Mouse (Mus musculus) right cerebral cortex, adult 2 months (tissue): ENCODE data around the gene Il10.

Experiments
- DNase-seq, 2 experiments: peaks; one replicate each; pipeline ENCODE4 v3.0.0; 2021 to 2022; ENCODE audit warnings: low spot score in 2 of 2

The Il10 gene

GRCm38 (mm10) chr1:131048946-131049345, 29.3 kb downstream of the Il10 start:
- DNase-seq, result no peak

- DNase-seq, result no peak
These were observed 29.7 kb downstream of the Il10 start for GRCm38 (mm10) chr1:131049361-131049806.

- DNase-seq, result no peak
These were observed 30.4 kb downstream of the Il10 start for GRCm38 (mm10) chr1:131050011-131050410.

GRCm38 (mm10) chr1:131050617-131051016, 31.0 kb downstream of the Il10 start:
- no peak for DNase-seq

- DNase-seq, result peak; percentile 67 to 73
These were observed 31.4 kb downstream of the Il10 start for GRCm38 (mm10) chr1:131051073-131051472.

- peak; percentile 79 to 85 for DNase-seq
These were observed 33.6 kb downstream of the Il10 start for GRCm38 (mm10) chr1:131053239-131053638.

- DNase-seq, result no peak
These were observed 34.0 kb downstream of the Il10 start for GRCm38 (mm10) chr1:131053656-131054055.

GRCm38 (mm10) chr1:131054251-131054650, 34.6 kb downstream of the Il10 start:
- no peak for DNase-seq

- no peak for DNase-seq
These were observed 38.8 kb downstream of the Il10 start for GRCm38 (mm10) chr1:131058431-131058830.

GRCm38 (mm10) chr1:131059411-131059810, 39.8 kb downstream of the Il10 start:
- no peak for DNase-seq

- no peak for DNase-seq
These were observed 40.2 kb downstream of the Il10 start for GRCm38 (mm10) chr1:131059841-131060240.

- DNase-seq, result peak in 1 of 2 experiments; percentile 62
These were observed 40.9 kb downstream of the Il10 start for GRCm38 (mm10) chr1:131060290-131061253.

GRCm38 (mm10) chr1:131061740-131062254, 42.2 kb downstream of the Il10 start:
- no peak for DNase-seq

- DNase-seq, result peak; percentile 51 to 75
These were observed 43.2 kb downstream of the Il10 start for GRCm38 (mm10) chr1:131062821-131063220.

- no peak for DNase-seq
These were observed 44.6 kb downstream of the Il10 start for GRCm38 (mm10) chr1:131064202-131064601.

GRCm38 (mm10) chr1:131068011-131068727, 48.5 kb downstream of the Il10 start:
- no peak for DNase-seq

GRCm38 (mm10) chr1:131069010-131069409, 49.4 kb downstream of the Il10 start:
- no peak for DNase-seq

GRCm38 (mm10) chr1:131072376-131072990, 52.8 kb downstream of the Il10 start:
- DNase-seq, result no peak

- DNase-seq, result peak; percentile 73 to 75
These were observed 54.9 kb downstream of the Il10 start for GRCm38 (mm10) chr1:131074524-131074938.
